Mouse (Mus musculus) heart, embryonic 13.5 days (tissue): ENCODE measurements at regions not wholly inside any gene's neighbourhood (a gene's known extent, or its start where the extent isn't known, plus 50 kb on each side); places are given as distances from the start of the nearest gene placed in this dataset.
A peak's percentile ranks its signal among the peaks of the same experiment; 100 is the strongest.

Experiments
- ATAC-seq: fragments of 200-750 bp; cut with Nextera tagmentation; 2 replicates; pipeline ENCODE4 v1.8.0; 2017; ENCODE audit warnings: moderate TSS enrichment; ENCODE audit not compliant: insufficient number of reproducible peaks, low FRiP score, low TSS enrichment; ENCODE audit errors: extremely low read depth
- H3K27ac ChIP-seq: fragments of 300-500 bp; sonication (generic); replicated peaks from 2 replicates; pipeline ENCODE4 v1.5.1; 2015; ENCODE audit warnings: moderate library complexity, mild to moderate bottlenecking, inconsistent platforms
- H3K27me3 ChIP-seq: fragments of 300-500 bp; sonication (generic); replicated peaks from 2 replicates; pipeline ENCODE4 v1.6.1; 2015; ENCODE audit warnings: mild to moderate bottlenecking, inconsistent platforms
- H3K36me3 ChIP-seq: fragments of 300-500 bp; sonication (generic); 2 replicates; pipeline ENCODE4 v1.6.1; 2015; ENCODE audit warnings: mild to moderate bottlenecking, inconsistent platforms
- H3K4me1 ChIP-seq: fragments of 300-500 bp; sonication (generic); 2 replicates; pipeline ENCODE4 v1.6.1; 2015; ENCODE audit warnings: inconsistent platforms
- H3K4me2 ChIP-seq: fragments of 300-500 bp; sonication (generic); 2 replicates; pipeline ENCODE4 v1.6.1; 2015; ENCODE audit warnings: inconsistent platforms, mild to moderate bottlenecking, moderate library complexity
- H3K4me3 ChIP-seq: fragments of 300-500 bp; sonication (generic); 2 replicates; pipeline ENCODE4 v1.5.1; 2015; ENCODE audit warnings: moderate library complexity, mild to moderate bottlenecking, inconsistent platforms
- H3K9ac ChIP-seq: fragments of 300-500 bp; sonication (generic); 2 replicates; pipeline ENCODE4 v1.6.1; 2015; ENCODE audit warnings: inconsistent platforms, mild to moderate bottlenecking, moderate library complexity
- H3K9me3 ChIP-seq: fragments of 300-500 bp; sonication (generic); 2 replicates; pipeline ENCODE4 v1.6.1; 2016; ENCODE audit warnings: inconsistent platforms
- WGBS: fragments of 180-500 bp; shearing (Covaris S2); methylation state at CpG from one replicate; pipeline ENCODE4 v1.1.7; 2015; ENCODE audit warnings: mixed read lengths; 5-methylcytosine and 5-hydroxymethylcytosine counted together

- peak overlapping the region; percentile 71 for H3K27ac ChIP-seq
These were observed 155.0 kb downstream of the Drd1 start for GRCm38 (mm10) chr13:53900406-53901025.

GRCm38 (mm10) chr13:53898351-53898750 lies 157.2 kb downstream of the Drd1 start:
- peaks cover 27% of the 10 kb centered on the region for H3K4me1 ChIP-seq
- H3K4me2 ChIP-seq = no peak overlapping the region
- H3K27me3 ChIP-seq = no peaks in the 10 kb centered on the region
- no peak overlapping the region for H3K4me3 ChIP-seq
- no peak for ATAC-seq
- H3K36me3 ChIP-seq = peaks cover 3% of the 10 kb centered on the region; the same call in 1 of the 2 replicates
- H3K9me3 ChIP-seq = peaks cover 12% of the 10 kb centered on the region
- no peak overlapping the region for H3K9ac ChIP-seq
- WGBS = 82% methylated on average over 10 of the region's 10 CpGs
- H3K27ac ChIP-seq = no peak overlapping the region

More at GRCm38 (mm10) chr13:53900406-53901025, 155.0 kb downstream of the Drd1 start:
- H3K9ac ChIP-seq = no peak overlapping the region
- H3K4me2 ChIP-seq = peak overlapping the region; percentile 18; the same call in 1 of the 2 replicates
- 56% methylated on average over 3 of the region's 3 CpGs for WGBS
- H3K4me1 ChIP-seq = peaks cover 35% of the 10 kb centered on the region
- H3K36me3 ChIP-seq = peaks cover 3% of the 10 kb centered on the region; the same call in 1 of the 2 replicates
- peaks cover 12% of the 10 kb centered on the region for H3K9me3 ChIP-seq
- ATAC-seq = no peak
- H3K27me3 ChIP-seq = no peaks in the 10 kb centered on the region
- no peak overlapping the region for H3K4me3 ChIP-seq

GRCm38 (mm10) chr13:53897176-53897575 lies 158.3 kb downstream of the Drd1 start:
- Histone ChIP-seq H3K27me3 (no peaks in the 10 kb centered on the region), H3K9ac (no peak overlapping the region), H3K27ac (no peak overlapping the region), H3K4me3 (no peak overlapping the region), H3K9me3 (peaks cover 12% of the 10 kb centered on the region), H3K4me1 (peaks cover 21% of the 10 kb centered on the region), H3K36me3 (peaks cover 3% of the 10 kb centered on the region; the same call in 1 of the 2 replicates), H3K4me2 (no peak overlapping the region)
- 81% methylated on average over 2 of the region's 2 CpGs for WGBS
- no peak for ATAC-seq

GRCm38 (mm10) chr13:53888411-53888810 lies 167.1 kb downstream of the Drd1 start:
- Histone ChIP-seq H3K4me1 (no peaks in the 10 kb centered on the region), H3K27me3 (no peaks in the 10 kb centered on the region), H3K9ac (no peak overlapping the region), H3K9me3 (no peaks in the 10 kb centered on the region), H3K4me2 (no peak overlapping the region), H3K4me3 (no peak overlapping the region), H3K36me3 (no peaks in the 10 kb centered on the region), H3K27ac (no peak overlapping the region)
- 86% methylated on average over 3 of the region's 3 CpGs for WGBS
- no peak for ATAC-seq

GRCm38 (mm10) chr13:53885756-53886155 lies 169.7 kb downstream of the Drd1 start:
- H3K27me3 ChIP-seq = no peaks in the 10 kb centered on the region
- 76% methylated on average over 10 of the region's 10 CpGs for WGBS
- no peaks in the 10 kb centered on the region for H3K36me3 ChIP-seq
- no peaks in the 10 kb centered on the region for H3K4me1 ChIP-seq
- H3K9ac ChIP-seq = no peak overlapping the region
- no peaks in the 10 kb centered on the region for H3K9me3 ChIP-seq
- H3K27ac ChIP-seq = no peak overlapping the region
- H3K4me2 ChIP-seq = no peak overlapping the region
- H3K4me3 ChIP-seq = no peak overlapping the region
- no peak for ATAC-seq

- Histone ChIP-seq H3K9ac (no peak overlapping the region), H3K4me3 (no peak overlapping the region), H3K27ac (no peak overlapping the region), H3K4me2 (no peak overlapping the region), H3K4me1 (no peaks in the 10 kb centered on the region), H3K27me3 (no peaks in the 10 kb centered on the region), H3K9me3 (no peaks in the 10 kb centered on the region), H3K36me3 (no peaks in the 10 kb centered on the region)
- no peak for ATAC-seq
- WGBS = 76% methylated on average over 6 of the region's 6 CpGs
These were observed 172.3 kb downstream of the Drd1 start for GRCm38 (mm10) chr13:53883206-53883605.

GRCm38 (mm10) chr13:53880466-53881250 lies 174.8 kb downstream of the Drd1 start:
- WGBS = 66% methylated on average over 10 of the region's 10 CpGs
- no peak overlapping the region for H3K4me3 ChIP-seq
- ATAC-seq = no peak
- H3K9ac ChIP-seq = no peak overlapping the region
- H3K9me3 ChIP-seq = no peaks in the 10 kb centered on the region
- no peak overlapping the region for H3K4me2 ChIP-seq
- H3K27me3 ChIP-seq = no peaks in the 10 kb centered on the region
- H3K36me3 ChIP-seq = no peaks in the 10 kb centered on the region
- no peaks in the 10 kb centered on the region for H3K4me1 ChIP-seq
- no peak overlapping the region for H3K27ac ChIP-seq

- no peak for ATAC-seq
- Histone ChIP-seq H3K36me3 (no peaks in the 10 kb centered on the region), H3K9ac (no peak overlapping the region), H3K9me3 (peaks cover 9% of the 10 kb centered on the region), H3K27me3 (no peaks in the 10 kb centered on the region), H3K4me2 (no peak overlapping the region), H3K27ac (no peak overlapping the region), H3K4me1 (no peaks in the 10 kb centered on the region), H3K4me3 (no peak overlapping the region)
- WGBS = 77% methylated on average over 4 of the region's 4 CpGs
These were observed 180.0 kb downstream of the Drd1 start for GRCm38 (mm10) chr13:53875546-53875945.

GRCm38 (mm10) chr13:53865323-53865722 lies 190.2 kb downstream of the Drd1 start:
- no peak overlapping the region for H3K4me2 ChIP-seq
- H3K36me3 ChIP-seq = no peaks in the 10 kb centered on the region
- no peaks in the 10 kb centered on the region for H3K4me1 ChIP-seq
- ATAC-seq = no peak
- no peaks in the 10 kb centered on the region for H3K9me3 ChIP-seq
- H3K27ac ChIP-seq = no peak overlapping the region
- H3K4me3 ChIP-seq = no peak overlapping the region
- no peaks in the 10 kb centered on the region for H3K27me3 ChIP-seq
- H3K9ac ChIP-seq = no peak overlapping the region
- WGBS = 69% methylated on average over 5 of the region's 5 CpGs

GRCm38 (mm10) chr13:53862336-53862735 lies 193.2 kb downstream of the Drd1 start:
- no peak for ATAC-seq
- Histone ChIP-seq H3K36me3 (no peaks in the 10 kb centered on the region), H3K27me3 (0 out of 2 replicates have a peak, but pooled peaks cover 6% of the 10 kb centered on the region), H3K4me3 (no peak overlapping the region), H3K4me2 (no peak overlapping the region), H3K27ac (no peak overlapping the region), H3K4me1 (no peaks in the 10 kb centered on the region), H3K9ac (no peak overlapping the region), H3K9me3 (no peaks in the 10 kb centered on the region)
- WGBS = 51% methylated on average over 4 of the region's 4 CpGs

GRCm38 (mm10) chr13:53854196-53854595 lies 201.3 kb downstream of the Drd1 start:
- no peak for ATAC-seq
- H3K36me3 ChIP-seq = no peaks in the 10 kb centered on the region
- WGBS = 44% methylated on average over 2 of the region's 2 CpGs
- H3K4me1 ChIP-seq = no peaks in the 10 kb centered on the region
- no peaks in the 10 kb centered on the region for H3K9me3 ChIP-seq
- no peak overlapping the region for H3K9ac ChIP-seq
- H3K27ac ChIP-seq = no peak overlapping the region
- 0 out of 2 replicates have a peak, but pooled peaks cover 6% of the 10 kb centered on the region for H3K27me3 ChIP-seq
- no peak overlapping the region for H3K4me2 ChIP-seq
- H3K4me3 ChIP-seq = no peak overlapping the region
